Mouse (Mus musculus): ENCODE results near the gene Dnah17. TPM values are rescaled to one million over a fixed set of nuclear protein-coding genes. Genes with fewer than 3 reads are reported as not detected.

The Dnah17 gene
- polyA plus RNA-seq, 1 experiment from 2014 or later: 0.22 TPM

DNA sequence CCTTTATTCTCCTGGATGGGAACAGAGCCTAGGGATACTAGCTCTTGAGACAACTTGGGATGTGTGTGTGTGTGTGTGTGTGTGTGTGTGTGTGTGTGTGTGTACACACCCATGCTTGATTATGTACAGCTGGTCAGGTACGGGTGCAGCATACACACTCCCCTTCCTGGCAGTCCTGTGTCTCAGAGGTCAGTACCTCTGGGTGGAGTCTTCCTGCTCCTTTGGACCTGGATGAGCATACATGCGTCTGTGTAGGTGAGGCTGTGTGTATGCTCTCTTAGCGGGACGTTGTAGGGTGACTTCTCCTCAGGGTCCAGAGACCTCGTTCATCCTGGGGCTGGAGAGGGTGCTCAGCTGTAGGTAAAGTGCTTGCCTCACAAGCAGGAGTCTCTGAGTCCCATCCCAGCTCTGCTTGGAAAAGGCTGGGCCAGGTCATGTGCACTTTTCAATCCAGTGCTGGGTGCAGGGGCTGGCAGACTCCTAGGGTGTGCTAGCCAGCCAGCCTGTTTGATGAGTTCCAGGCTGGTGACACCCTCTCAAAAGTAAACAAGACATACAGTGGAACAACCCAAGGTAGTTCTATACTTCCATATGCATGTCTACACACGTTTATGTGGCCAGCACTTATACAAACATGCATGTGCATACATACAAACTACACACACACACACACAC, 131.0 kb downstream of the Dnah17 start:
- H3K36me3 ChIP-seq: peaks cover 61% of the 10 kb centered on the region
- ATAC-seq (replicated peaks; ENCODE audit: low FRiP score): no peak
- no peaks in the 10 kb centered on the region for H3K9me3 ChIP-seq (replicated peaks)
- no peaks in the 10 kb centered on the region for H3K27me3 ChIP-seq
- peaks cover 37% of the 10 kb centered on the region for H3K4me1 ChIP-seq
- WGBS: 86% methylated on average over 6 of the region's 6 CpGs
- no peak overlapping the region for H3K9ac ChIP-seq
- no peak overlapping the region for H3K4me3 ChIP-seq (replicated peaks)
- no peak overlapping the region for H3K4me2 ChIP-seq
- no peak overlapping the region for H3K27ac ChIP-seq

DNA sequence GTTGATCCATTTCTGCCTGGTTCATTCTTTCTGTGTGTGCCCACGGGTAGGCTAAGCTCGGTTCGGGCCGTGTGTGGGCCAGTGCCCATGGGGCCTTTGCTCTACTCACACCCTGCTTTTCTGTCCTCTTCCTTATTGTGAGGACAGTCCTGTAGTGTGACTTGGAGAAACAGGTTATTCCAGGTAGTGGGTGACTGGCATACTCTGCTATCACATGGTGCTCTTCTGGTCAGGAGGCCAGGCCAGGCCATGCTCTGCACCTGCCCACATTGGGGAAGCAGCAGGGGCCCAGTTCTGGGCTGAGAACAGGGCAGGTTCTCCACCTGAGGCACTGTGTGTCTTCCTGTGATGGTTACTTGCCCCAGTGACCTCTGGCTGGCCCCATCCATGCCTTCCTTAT, 132.1 kb downstream of the Dnah17 start:
- no peak overlapping the region for H3K4me3 ChIP-seq (replicated peaks)

DNA sequence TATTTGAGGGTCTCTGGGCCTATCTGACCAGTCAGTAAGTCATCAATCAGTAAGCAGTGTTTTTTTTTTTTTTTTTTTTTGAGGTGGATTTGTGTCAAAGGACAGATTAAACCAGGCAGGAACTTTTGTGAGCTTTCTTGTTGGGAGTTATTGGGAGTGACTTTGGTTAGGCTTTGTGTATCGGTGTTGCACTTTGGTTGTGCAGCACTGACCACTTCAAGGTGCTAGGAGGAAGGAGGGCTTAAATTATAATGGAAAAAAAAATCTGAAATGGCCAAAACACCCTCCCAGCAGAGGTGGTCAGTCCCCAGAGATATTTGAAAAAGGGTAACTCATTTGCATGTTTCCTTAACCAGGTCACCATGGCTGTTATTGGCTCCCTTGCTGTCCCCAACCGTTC, 133.3 kb downstream of the Dnah17 start:
- no peaks in the 10 kb centered on the region for H3K9me3 ChIP-seq (replicated peaks)
- H3K4me1 ChIP-seq: peaks cover 42% of the 10 kb centered on the region
- H3K36me3 ChIP-seq: peaks cover 39% of the 10 kb centered on the region
- no peak overlapping the region for H3K4me2 ChIP-seq
- ATAC-seq (replicated peaks; ENCODE audit: low FRiP score): no peak
- H3K27me3 ChIP-seq: no peaks in the 10 kb centered on the region
- H3K9ac ChIP-seq: no peak overlapping the region
- no peak overlapping the region for H3K27ac ChIP-seq
- 89% methylated on average over 2 of the region's 2 CpGs for WGBS
- no peak overlapping the region for H3K4me3 ChIP-seq (replicated peaks)

More for the DNA sequence above, 132.1 kb downstream of the Dnah17 start:
- Histone ChIP-seq H3K4me2 (no peak overlapping the region), H3K9ac (no peak overlapping the region), H3K27me3 (no peaks in the 10 kb centered on the region), H3K36me3 (peaks cover 51% of the 10 kb centered on the region), H3K9me3 (replicated peaks) (no peaks in the 10 kb centered on the region), H3K4me1 (peaks cover 37% of the 10 kb centered on the region), H3K27ac (peak overlapping the region; percentile 27; the same call in 1 of the 2 replicates)
- 91% methylated on average over 4 of the region's 4 CpGs for WGBS
- no peak for ATAC-seq (replicated peaks; ENCODE audit: low FRiP score)

GRCm38 (mm10) chr11:117996066-117996465, 134.4 kb downstream of the Dnah17 start:
- H3K4me3 ChIP-seq (replicated peaks): no peak overlapping the region
- H3K27ac ChIP-seq: 0 out of 2 replicates have a peak overlapping the region, but pooled peaks have one; percentile 37
- peaks cover 50% of the 10 kb centered on the region for H3K4me1 ChIP-seq
- H3K9me3 ChIP-seq (replicated peaks): no peaks in the 10 kb centered on the region
- no peak for ATAC-seq (replicated peaks; ENCODE audit: low FRiP score)
- WGBS: 34% methylated on average over 3 of the region's 3 CpGs
- H3K36me3 ChIP-seq: peaks cover 29% of the 10 kb centered on the region
- H3K9ac ChIP-seq: no peak overlapping the region
- H3K4me2 ChIP-seq: no peak overlapping the region
- H3K27me3 ChIP-seq: no peaks in the 10 kb centered on the region

- H3K36me3 ChIP-seq: peaks cover 25% of the 10 kb centered on the region
- 0 out of 2 replicates have a peak overlapping the region, but pooled peaks have one; percentile 37 for H3K27ac ChIP-seq
- no peak overlapping the region for H3K9ac ChIP-seq
- no peaks in the 10 kb centered on the region for H3K9me3 ChIP-seq (replicated peaks)
- no peak overlapping the region for H3K4me2 ChIP-seq
- no peak for ATAC-seq (replicated peaks; ENCODE audit: low FRiP score)
- WGBS: 58% methylated on average over 3 of the region's 3 CpGs
- peaks cover 52% of the 10 kb centered on the region for H3K4me1 ChIP-seq
- no peaks in the 10 kb centered on the region for H3K27me3 ChIP-seq
- no peak overlapping the region for H3K4me3 ChIP-seq (replicated peaks)
Observed at GRCm38 (mm10) chr11:117995661-117996060, 134.8 kb downstream of the Dnah17 start.

DNA sequence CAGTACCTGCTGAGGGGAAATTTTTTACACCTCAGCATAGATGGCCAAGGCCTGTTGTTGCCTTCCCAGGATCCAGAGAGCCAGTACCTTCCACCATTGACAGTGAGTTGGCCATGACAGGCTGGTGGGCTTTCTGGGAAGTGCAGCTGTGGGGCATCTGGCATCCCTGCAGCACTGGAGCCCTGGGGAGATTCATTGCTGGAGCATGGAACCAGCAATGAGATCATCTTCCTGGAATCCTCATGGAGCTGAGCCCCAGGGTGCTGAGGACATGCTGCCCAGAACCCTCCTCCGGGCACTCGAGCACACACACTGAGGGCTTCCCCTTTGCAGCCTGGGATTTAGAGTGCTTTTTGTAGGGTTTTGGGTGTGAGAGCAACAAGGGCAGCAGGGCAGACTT, 135.2 kb downstream of the Dnah17 start:
- Histone ChIP-seq H3K4me3 (replicated peaks) (no peak overlapping the region), H3K27ac (peak overlapping the region; percentile 80; the same call in 1 of the 2 replicates), H3K27me3 (no peaks in the 10 kb centered on the region), H3K9ac (no peak overlapping the region), H3K9me3 (replicated peaks) (no peaks in the 10 kb centered on the region), H3K4me2 (no peak overlapping the region), H3K4me1 (peaks cover 56% of the 10 kb centered on the region), H3K36me3 (peaks cover 22% of the 10 kb centered on the region)
- ATAC-seq (replicated peaks; ENCODE audit: low FRiP score): no peak
- WGBS: 58% methylated on average over 2 of the region's 2 CpGs

GRCm38 (mm10) chr11:117994250-117995057, 136.0 kb downstream of the Dnah17 start:
- no peak overlapping the region for H3K4me3 ChIP-seq (replicated peaks)
- H3K27me3 ChIP-seq: no peaks in the 10 kb centered on the region
- H3K27ac ChIP-seq: peak overlapping the region; percentile 80
- ATAC-seq (replicated peaks; ENCODE audit: low FRiP score): no peak
- H3K9ac ChIP-seq: no peak overlapping the region
- H3K36me3 ChIP-seq: peaks cover 14% of the 10 kb centered on the region
- WGBS: 47% methylated on average over 9 of the region's 9 CpGs
- no peaks in the 10 kb centered on the region for H3K9me3 ChIP-seq (replicated peaks)
- H3K4me2 ChIP-seq: peak overlapping the region; percentile 21; the same call in 1 of the 2 replicates
- H3K4me1 ChIP-seq: peaks cover 64% of the 10 kb centered on the region

GRCm38 (mm10) chr11:117993190-117994175, 137.0 kb downstream of the Dnah17 start:
- peak overlapping the region; percentile 80 for H3K27ac ChIP-seq
- H3K4me1 ChIP-seq: peaks cover 71% of the 10 kb centered on the region
- H3K36me3 ChIP-seq: peaks cover 6% of the 10 kb centered on the region; the same call in 1 of the 2 replicates
- peak overlapping the region; percentile 21; the same call in 1 of the 2 replicates for H3K4me2 ChIP-seq
- no peaks in the 10 kb centered on the region for H3K27me3 ChIP-seq
- 66% methylated on average over 14 of the region's 14 CpGs for WGBS
- no peaks in the 10 kb centered on the region for H3K9me3 ChIP-seq (replicated peaks)
- no peak for ATAC-seq (replicated peaks; ENCODE audit: low FRiP score)
- H3K4me3 ChIP-seq (replicated peaks): no peak overlapping the region
- no peak overlapping the region for H3K9ac ChIP-seq

GRCm38 (mm10) chr11:117991502-117992470, 138.6 kb downstream of the Dnah17 start:
- Histone ChIP-seq H3K27ac (0 out of 2 replicates have a peak overlapping the region, but pooled peaks have one; percentile 14), H3K4me2 (no peak overlapping the region), H3K36me3 (no peaks in the 10 kb centered on the region), H3K9me3 (replicated peaks) (no peaks in the 10 kb centered on the region), H3K9ac (peak overlapping the region; percentile 15; the same call in 1 of the 2 replicates), H3K27me3 (no peaks in the 10 kb centered on the region), H3K4me1 (peaks cover 80% of the 10 kb centered on the region), H3K4me3 (replicated peaks) (no peak overlapping the region)
- 59% methylated on average over 9 of the region's 9 CpGs for WGBS
- ATAC-seq (replicated peaks; ENCODE audit: low FRiP score): no peak

GRCm38 (mm10) chr11:117989926-117990325, 140.5 kb downstream of the Dnah17 start:
- WGBS: 55% methylated on average over 10 of the region's 10 CpGs
- no peak overlapping the region for H3K4me3 ChIP-seq (replicated peaks)
- no peaks in the 10 kb centered on the region for H3K9me3 ChIP-seq (replicated peaks)
- H3K4me2 ChIP-seq: no peak overlapping the region
- ATAC-seq (replicated peaks; ENCODE audit: low FRiP score): no peak
- H3K27me3 ChIP-seq: no peaks in the 10 kb centered on the region
- H3K27ac ChIP-seq: no peak overlapping the region
- peaks cover 74% of the 10 kb centered on the region for H3K4me1 ChIP-seq
- no peak overlapping the region for H3K9ac ChIP-seq
- H3K36me3 ChIP-seq: no peaks in the 10 kb centered on the region

Data from kidney, embryonic 15.5 days (tissue).